Mouse (Mus musculus) heart, embryonic 13.5 days (tissue): ENCODE data around the gene Iqsec2. TPM values are rescaled to one million over a fixed set of nuclear protein-coding genes. Genes with fewer than 3 reads are reported as not detected.
"Not testable (repeated sequence)": the region's sequence is repeated elsewhere in the genome, so short reads cannot be mapped to it uniquely, and the experiment has no call there.

Source experiments
- ATAC-seq: fragments of 200-750 bp; cut with Nextera tagmentation; 2 replicates; pipeline ENCODE4 v1.8.0; 2017; ENCODE audit warnings: moderate TSS enrichment; ENCODE audit not compliant: insufficient number of reproducible peaks, low FRiP score, low TSS enrichment; ENCODE audit errors: extremely low read depth
- H3K27ac ChIP-seq: fragments of 300-500 bp; sonication (generic); replicated peaks from 2 replicates; pipeline ENCODE4 v1.5.1; 2015; ENCODE audit warnings: moderate library complexity, mild to moderate bottlenecking, inconsistent platforms
- H3K27me3 ChIP-seq: fragments of 300-500 bp; sonication (generic); replicated peaks from 2 replicates; pipeline ENCODE4 v1.6.1; 2015; ENCODE audit warnings: mild to moderate bottlenecking, inconsistent platforms
- H3K36me3 ChIP-seq: fragments of 300-500 bp; sonication (generic); 2 replicates; pipeline ENCODE4 v1.6.1; 2015; ENCODE audit warnings: mild to moderate bottlenecking, inconsistent platforms
- H3K4me1 ChIP-seq: fragments of 300-500 bp; sonication (generic); 2 replicates; pipeline ENCODE4 v1.6.1; 2015; ENCODE audit warnings: inconsistent platforms
- H3K4me2 ChIP-seq: fragments of 300-500 bp; sonication (generic); 2 replicates; pipeline ENCODE4 v1.6.1; 2015; ENCODE audit warnings: inconsistent platforms, mild to moderate bottlenecking, moderate library complexity
- H3K4me3 ChIP-seq: fragments of 300-500 bp; sonication (generic); 2 replicates; pipeline ENCODE4 v1.5.1; 2015; ENCODE audit warnings: moderate library complexity, mild to moderate bottlenecking, inconsistent platforms
- H3K9ac ChIP-seq: fragments of 300-500 bp; sonication (generic); 2 replicates; pipeline ENCODE4 v1.6.1; 2015; ENCODE audit warnings: inconsistent platforms, mild to moderate bottlenecking, moderate library complexity
- H3K9me3 ChIP-seq: fragments of 300-500 bp; sonication (generic); 2 replicates; pipeline ENCODE4 v1.6.1; 2016; ENCODE audit warnings: inconsistent platforms
- WGBS: fragments of 180-500 bp; shearing (Covaris S2); methylation state at CpG from one replicate; pipeline ENCODE4 v1.1.7; 2015; ENCODE audit warnings: mixed read lengths; 5-methylcytosine and 5-hydroxymethylcytosine counted together
- polyA plus RNA-seq: library from polyadenylated mRNA; unstranded; fragments of >200 nt; fragmentation: Nextera tagmentation; extraction: Ambion mirVana; gene quantifications from 2 replicates; pipeline ENCODE4 v1.2.1, GENCODE M21; 2015

Gene Iqsec2
- polyA plus RNA-seq, 1 experiment from 2014 or later, result 31.3 TPM

DNA sequence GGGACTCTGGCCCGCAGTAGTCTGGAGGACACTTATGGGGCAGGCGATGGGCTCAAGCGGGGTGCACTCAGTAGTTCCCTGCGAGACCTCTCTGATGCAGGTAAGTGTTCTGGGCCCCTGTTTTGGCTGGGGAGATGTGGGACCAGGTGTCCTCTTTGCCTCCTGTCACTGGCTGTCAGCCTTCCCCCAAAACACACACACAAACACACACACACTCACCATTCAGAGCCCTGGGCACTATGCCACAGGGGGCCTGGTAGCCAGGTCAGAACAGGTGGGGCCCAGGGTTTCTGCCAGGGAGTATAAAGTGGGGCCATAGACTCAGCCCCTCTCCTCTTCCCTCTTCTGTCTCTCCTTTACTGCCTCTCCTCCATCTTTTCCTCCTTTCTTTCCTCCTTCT lies 77.7 kb downstream of the Iqsec2 start:
- Histone ChIP-seq H3K4me2 (no peak overlapping the region), H3K4me3 (no peak overlapping the region), H3K27ac (no peak overlapping the region), H3K4me1 (no peaks in the 10 kb centered on the region), H3K9me3 (no peaks in the 10 kb centered on the region), H3K36me3 (peaks cover 12% of the 10 kb centered on the region; the same call in 1 of the 2 replicates), H3K27me3 (peaks cover 95% of the 10 kb centered on the region), H3K9ac (no peak overlapping the region)
- ATAC-seq, result no peak
- WGBS, result 73% methylated on average over 4 of the region's 4 CpGs

DNA sequence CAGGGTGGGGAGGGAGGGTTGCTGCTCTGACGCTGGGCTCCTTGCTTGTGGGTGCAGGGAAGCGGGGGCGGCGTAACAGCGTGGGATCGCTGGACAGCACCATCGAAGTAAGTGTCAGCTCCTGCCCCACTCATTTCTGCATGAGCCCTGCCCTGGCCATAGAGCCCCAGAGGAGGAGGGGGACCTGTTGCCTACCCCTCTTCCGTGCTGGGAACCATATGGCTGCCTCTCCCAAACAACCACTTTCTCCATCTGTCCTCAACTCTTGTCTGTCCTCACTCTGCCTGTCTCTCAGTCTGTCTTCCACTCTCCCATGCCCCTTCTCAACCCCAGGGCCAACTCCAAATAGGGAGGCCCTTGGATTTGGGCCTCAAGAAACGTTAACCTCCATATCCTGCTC lies 78.2 kb downstream of the Iqsec2 start:
- no peak overlapping the region for H3K9ac ChIP-seq
- 44% methylated on average over 9 of the region's 9 CpGs for WGBS
- no peaks in the 10 kb centered on the region for H3K9me3 ChIP-seq
- no peak overlapping the region for H3K4me3 ChIP-seq
- H3K4me2 ChIP-seq, result no peak overlapping the region
- no peak overlapping the region for H3K27ac ChIP-seq
- ATAC-seq, result no peak
- H3K36me3 ChIP-seq, result peaks cover 12% of the 10 kb centered on the region; the same call in 1 of the 2 replicates
- peaks cover 96% of the 10 kb centered on the region for H3K27me3 ChIP-seq
- H3K4me1 ChIP-seq, result no peaks in the 10 kb centered on the region

DNA sequence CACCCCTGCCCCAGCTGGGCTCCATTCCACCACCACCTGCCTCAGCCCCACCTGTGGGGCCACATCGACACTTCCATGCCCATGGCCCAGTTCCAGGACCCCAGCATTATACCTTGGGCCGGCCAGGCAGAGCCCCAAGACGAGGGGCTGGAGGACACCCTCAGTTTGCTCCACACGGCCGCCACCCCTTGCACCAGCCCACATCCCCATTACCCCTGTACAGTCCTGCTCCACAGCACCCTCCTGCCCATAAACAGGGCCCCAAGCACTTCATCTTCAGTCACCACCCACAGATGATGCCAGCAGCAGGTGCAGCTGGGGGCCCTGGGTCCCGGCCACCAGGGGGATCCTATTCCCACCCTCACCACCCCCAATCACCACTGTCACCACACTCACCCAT lies 79.2 kb downstream of the Iqsec2 start:
- Histone ChIP-seq H3K9ac (no peak overlapping the region), H3K36me3 (peaks cover 12% of the 10 kb centered on the region; the same call in 1 of the 2 replicates), H3K4me2 (no peak overlapping the region), H3K27me3 (peaks cover 89% of the 10 kb centered on the region), H3K9me3 (no peaks in the 10 kb centered on the region), H3K4me1 (no peaks in the 10 kb centered on the region), H3K27ac (no peak overlapping the region), H3K4me3 (no peak overlapping the region)
- ATAC-seq, result no peak
- WGBS, result 73% methylated on average over 6 of the region's 6 CpGs

DNA sequence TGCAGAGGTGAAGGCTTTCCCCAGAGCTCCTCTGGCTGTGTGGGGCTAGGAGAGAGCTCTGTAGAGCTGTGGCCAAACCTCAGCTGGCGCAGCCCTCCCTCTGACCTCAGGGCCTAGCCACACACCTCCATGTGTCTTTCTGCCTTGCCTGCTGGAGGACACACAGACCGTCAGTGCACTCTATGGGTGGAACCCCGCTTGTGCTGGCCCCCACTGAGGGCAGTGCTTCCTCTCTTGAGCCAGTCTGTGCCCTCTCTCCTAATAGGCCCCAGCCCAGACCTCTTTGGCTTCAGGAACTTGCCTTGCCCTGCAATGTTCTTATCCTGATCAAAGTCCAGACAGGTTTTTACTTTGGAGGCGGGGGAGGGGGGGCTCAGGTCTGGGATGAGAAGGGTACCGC lies 80.2 kb downstream of the Iqsec2 start:
- Histone ChIP-seq H3K4me2 (no peak overlapping the region), H3K9me3 (no peaks in the 10 kb centered on the region), H3K27ac (no peak overlapping the region), H3K27me3 (peaks cover 80% of the 10 kb centered on the region), H3K9ac (no peak overlapping the region), H3K36me3 (peaks cover 9% of the 10 kb centered on the region; the same call in 1 of the 2 replicates), H3K4me1 (no peaks in the 10 kb centered on the region), H3K4me3 (no peak overlapping the region)
- no peak for ATAC-seq
- 70% methylated on average over 5 of the region's 5 CpGs for WGBS

DNA sequence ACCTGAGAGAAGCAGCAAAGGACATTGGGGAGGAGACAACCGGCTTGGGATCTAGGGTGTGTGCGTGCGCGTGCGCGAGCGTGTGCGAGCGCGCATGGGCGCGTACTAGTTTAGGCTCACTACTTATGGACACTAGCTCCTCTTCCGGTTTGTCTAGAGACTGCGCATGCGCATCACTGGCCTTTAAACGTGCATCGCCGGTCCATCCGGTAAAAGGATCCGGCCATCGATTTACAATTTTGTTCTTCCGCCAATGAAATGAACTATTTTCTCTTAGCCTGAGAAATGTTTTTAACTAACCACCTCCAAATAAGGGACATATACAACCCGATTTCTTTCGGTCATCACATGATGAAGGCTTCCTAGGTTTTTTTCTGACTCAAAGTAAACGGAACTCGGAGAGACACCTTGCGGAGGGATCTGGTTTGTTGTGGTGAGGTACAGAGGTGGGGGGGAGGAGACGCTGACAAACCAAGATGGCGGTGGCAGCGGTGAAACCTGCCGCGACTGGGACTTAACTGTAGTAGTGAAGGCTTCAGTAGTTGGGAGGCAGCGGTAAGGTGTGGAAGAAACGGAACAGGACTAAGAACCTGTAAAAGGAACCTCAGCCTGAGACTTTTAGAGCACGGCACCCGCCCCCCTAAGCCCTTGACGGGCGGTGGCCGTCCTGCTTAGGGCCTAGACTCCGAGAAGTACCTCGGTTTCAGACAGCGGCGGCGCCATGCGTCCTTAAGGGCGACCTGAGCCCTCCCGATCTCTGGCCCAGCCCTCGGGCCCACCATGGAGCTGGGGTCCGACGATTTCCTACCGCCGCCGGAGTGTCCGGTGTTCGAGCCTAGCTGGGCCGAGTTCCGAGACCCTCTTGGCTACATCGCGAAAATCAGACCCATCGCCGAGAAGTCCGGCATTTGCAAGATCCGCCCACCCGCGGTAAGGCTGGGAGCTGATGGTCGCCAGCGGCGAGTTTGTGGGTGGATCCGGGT lies 89.0 kb downstream of the Iqsec2 start, which contains the start of gene Kdm5c:
Gene Kdm5c (plus strand): TSS at position 240 of the 983 bp plus-strand sequence.
- under 1% methylated on average over 69 of the region's 69 CpGs for WGBS
- peak; percentile 94 for ATAC-seq
- Histone ChIP-seq H3K27ac (peak within 1 kb of the TSS; percentile 82), H3K36me3 (peaks cover 11% of the 10 kb centered on the region), H3K4me2 (peak within 1 kb of the TSS; percentile 85), H3K4me1 (peaks cover 24% of the 10 kb centered on the region), H3K27me3 (no peaks in the 10 kb centered on the region; the same call in 1 of the 2 replicates), H3K9me3 (no peaks in the 10 kb centered on the region), H3K4me3 (peak within 1 kb of the TSS; percentile 98), H3K9ac (peak within 1 kb of the TSS; percentile 98)

DNA sequence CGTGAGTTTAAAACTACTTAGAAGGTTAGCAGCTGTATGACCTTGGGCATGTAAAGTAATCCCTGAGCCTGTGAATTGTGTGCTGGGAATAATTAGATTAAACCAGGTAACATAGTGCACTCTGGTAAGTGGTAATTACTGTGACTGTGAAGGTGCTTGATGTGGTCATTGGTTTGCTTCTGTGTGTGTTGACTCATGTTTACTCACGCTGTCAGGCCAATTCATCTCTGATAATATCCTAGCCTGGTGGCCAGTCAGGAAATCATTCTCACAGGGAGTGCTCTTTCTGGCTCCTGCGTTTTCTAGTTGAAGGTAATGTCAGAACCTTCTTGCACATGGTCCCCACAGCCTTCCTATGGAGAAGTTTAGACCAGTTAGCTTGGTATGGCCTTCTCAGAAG lies 90.1 kb downstream of the Iqsec2 start:
- H3K4me2 ChIP-seq, result peak overlapping the region; percentile 85
- peaks cover 21% of the 10 kb centered on the region for H3K36me3 ChIP-seq
- WGBS, result 6% methylated on average over 3 of the region's 3 CpGs
- H3K9me3 ChIP-seq, result no peaks in the 10 kb centered on the region
- peak overlapping the region; percentile 98 for H3K9ac ChIP-seq
- H3K4me1 ChIP-seq, result peaks cover 24% of the 10 kb centered on the region
- H3K4me3 ChIP-seq, result peak overlapping the region; percentile 98
- H3K27me3 ChIP-seq, result no peaks in the 10 kb centered on the region; the same call in 1 of the 2 replicates
- peak overlapping the region; percentile 82 for H3K27ac ChIP-seq
- no peak for ATAC-seq

DNA sequence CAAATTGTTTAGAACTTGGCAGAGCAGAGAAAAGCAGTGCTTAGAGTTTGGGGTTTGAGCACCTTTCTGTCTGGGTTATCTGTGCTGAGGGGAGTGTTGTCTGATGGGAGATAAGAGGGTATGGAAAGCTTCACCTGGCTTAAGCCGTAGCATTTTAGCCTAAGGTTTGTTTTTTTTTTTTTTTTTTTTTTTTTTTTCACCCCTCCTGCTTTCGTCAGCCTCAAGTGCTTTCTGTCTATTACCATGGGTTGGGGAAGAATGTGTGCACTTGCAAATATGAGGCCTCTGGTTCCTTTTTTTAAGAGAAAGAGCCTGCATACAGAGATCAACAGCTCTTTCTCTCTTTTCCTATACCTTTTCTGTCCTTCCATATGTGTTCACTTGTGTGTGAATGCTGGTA lies 91.7 kb downstream of the Iqsec2 start:
- Histone ChIP-seq H3K4me1 (peaks cover 24% of the 10 kb centered on the region), H3K4me3 (peak overlapping the region; percentile 98; the same call in 1 of the 2 replicates), H3K9ac (0 out of 2 replicates have a peak overlapping the region, but pooled peaks have one; percentile 98), H3K9me3 (no peaks in the 10 kb centered on the region), H3K27ac (no peak overlapping the region), H3K4me2 (peak overlapping the region; percentile 85), H3K36me3 (peaks cover 38% of the 10 kb centered on the region), H3K27me3 (no peaks in the 10 kb centered on the region)
- ATAC-seq, result no peak
- 44% methylated on average over 2 of the region's 2 CpGs for WGBS

DNA sequence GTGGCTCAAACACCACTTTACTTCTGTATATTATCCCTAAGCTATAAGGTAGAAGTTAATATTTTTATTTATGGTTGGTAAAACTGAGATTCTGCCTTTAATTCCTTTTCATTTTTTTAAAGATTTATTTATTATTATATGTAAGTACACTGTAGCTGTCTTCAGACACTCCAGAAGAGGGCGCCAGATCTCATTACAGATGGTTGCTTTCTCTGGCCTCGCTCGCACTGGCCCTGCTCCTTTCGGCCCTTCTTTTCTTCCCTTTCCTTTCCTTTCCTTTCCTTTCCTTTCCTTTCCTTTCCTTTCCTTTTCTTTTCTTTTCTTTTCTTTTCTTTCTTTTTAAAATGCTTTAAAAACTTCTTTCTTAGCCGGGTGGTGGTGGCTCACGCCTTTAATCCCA lies 99.1 kb downstream of the Iqsec2 start:
- H3K36me3 ChIP-seq, result peaks cover 99% of the 10 kb centered on the region
- not testable (repeated sequence) for H3K4me1 ChIP-seq, H3K27ac ChIP-seq, H3K4me3 ChIP-seq, H3K9me3 ChIP-seq, H3K27me3 ChIP-seq, H3K9ac ChIP-seq, ATAC-seq, H3K4me2 ChIP-seq
- WGBS, result 74% methylated on average over 6 of the region's 6 CpGs

DNA sequence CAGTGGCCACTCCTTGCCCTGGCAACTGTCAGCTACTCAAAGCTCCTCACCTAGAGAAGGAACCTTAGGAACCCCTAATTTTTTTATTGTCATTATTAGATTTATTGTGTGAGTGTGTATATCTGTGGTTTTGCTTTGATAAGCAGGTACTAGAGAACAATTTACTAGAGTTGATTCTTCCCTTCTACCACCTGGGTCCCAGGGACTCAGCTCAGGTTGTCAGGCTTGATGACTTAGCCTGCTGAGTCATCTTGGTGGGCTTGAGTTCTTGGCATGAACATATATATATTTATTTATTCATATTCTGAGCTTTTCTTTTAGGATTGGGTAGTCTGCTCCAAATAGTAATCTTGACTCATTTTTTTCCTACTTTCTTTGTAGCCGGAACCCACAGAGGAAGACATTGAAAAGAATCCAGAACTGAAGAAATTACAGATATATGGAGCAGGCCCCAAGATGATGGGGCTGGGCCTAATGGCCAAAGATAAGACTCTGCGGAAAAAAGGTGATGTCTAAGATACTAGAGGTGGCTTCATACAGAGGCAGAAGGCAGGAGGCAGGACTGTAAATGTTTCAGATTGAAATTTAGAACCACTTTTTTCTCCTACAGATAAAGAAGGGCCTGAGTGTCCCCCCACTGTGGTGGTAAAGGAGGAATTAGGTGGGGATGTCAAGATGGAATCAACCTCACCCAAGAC lies 100.6 kb downstream of the Iqsec2 start:
- Histone ChIP-seq H3K4me1 (no peaks in the 10 kb centered on the region), H3K27ac (no peak overlapping the region), H3K4me2 (no peak overlapping the region), H3K36me3 (peaks cover 99% of the 10 kb centered on the region), H3K9me3 (no peaks in the 10 kb centered on the region), H3K9ac (no peak overlapping the region), H3K27me3 (no peaks in the 10 kb centered on the region), H3K4me3 (no peak overlapping the region)
- WGBS, result 89% methylated on average over 2 of the region's 2 CpGs
- no peak for ATAC-seq

DNA sequence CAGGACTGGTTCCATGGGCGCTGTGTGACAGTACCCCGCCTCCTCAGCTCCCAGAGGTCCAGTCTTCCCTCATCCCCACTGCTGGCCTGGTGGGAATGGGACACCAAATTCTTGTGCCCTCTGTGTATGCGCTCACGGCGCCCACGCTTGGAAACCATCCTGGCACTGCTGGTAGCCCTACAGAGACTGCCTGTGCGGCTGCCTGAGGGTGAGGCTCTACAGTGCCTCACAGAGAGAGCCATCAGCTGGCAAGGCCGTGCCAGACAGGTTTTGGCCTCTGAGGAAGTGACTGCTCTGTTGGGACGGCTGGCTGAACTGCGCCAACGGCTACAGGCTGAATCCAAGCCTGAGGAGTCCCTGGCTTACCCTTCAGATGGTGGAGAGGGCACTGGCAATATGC lies 127.1 kb downstream of the Iqsec2 start:
- Histone ChIP-seq H3K9me3 (no peaks in the 10 kb centered on the region), H3K27me3 (no peaks in the 10 kb centered on the region), H3K4me2 (no peak overlapping the region), H3K4me3 (no peak overlapping the region), H3K9ac (no peak overlapping the region), H3K4me1 (no peaks in the 10 kb centered on the region), H3K36me3 (peaks cover 99% of the 10 kb centered on the region), H3K27ac (no peak overlapping the region)
- no peak for ATAC-seq
- 90% methylated on average over 11 of the region's 11 CpGs for WGBS
